Mouse (Mus musculus) cerebellum, adult 11-12 months (tissue): ENCODE data around the gene Olfr645.

Source experiments
- DNase-seq: peaks from one replicate; pipeline ENCODE4 v3.0.0; 2022

Gene Olfr645

DNA sequence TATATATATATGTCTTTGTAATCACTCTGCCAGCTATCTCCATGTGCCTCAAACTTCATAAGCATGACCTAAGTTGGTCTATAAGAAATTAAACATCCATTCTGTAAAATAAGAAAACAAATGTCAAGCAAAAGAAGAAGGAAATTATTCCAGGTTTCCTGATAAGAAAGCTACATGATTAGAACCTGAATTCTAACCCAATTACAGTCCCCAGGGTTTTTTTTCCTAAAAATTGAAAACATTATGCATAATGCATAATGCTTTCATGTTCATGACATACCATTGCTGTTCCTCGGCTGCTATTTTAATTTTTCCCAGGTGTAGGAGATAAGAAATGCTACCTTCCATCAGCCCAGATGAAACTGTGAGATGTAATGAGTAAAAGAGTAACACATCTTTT is at the start of gene Olfr645:
Gene Olfr645 (minus strand): TSS at position 101 of the 400 bp plus-strand sequence.
- no peak for DNase-seq

DNA sequence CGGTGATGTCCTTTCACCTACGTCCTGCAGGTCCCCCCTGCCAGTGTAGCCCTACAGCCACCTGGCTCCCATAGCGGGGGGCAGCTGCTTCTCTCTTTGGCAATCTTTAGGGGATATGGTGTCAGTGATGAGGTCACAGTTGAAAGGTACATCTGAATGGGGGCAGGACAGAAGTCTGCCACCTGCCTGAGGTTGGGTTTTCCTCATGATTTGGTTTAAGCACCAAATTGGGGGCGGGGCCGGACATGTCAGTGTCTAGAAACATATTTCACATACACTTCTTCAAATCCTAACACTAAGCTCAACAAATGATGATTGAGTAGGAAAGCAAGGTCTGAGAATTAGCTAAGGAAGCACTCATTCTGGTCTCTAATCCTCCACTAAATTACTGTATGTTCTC is 44.5 kb upstream of the Olfr645 start, which contains the start of gene Ubqln5:
Gene Ubqln5 (minus strand): TSS at position 101 of the 400 bp plus-strand sequence.
- DNase-seq, result no peak

DNA sequence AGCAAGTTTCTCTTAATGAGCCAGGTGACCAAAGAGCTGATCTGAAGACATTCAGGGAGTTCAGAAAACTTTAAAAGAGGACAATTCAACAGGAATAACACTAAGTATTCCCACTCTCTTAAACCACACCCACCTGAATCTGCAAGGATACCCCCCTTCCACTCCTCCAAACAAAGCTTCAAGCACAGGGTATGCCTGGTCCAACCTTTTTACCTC is 19.4 kb upstream of the Olfr645 start, which contains the start of gene Olfr646:
Gene Olfr646 (plus strand): TSS at position 117 of the 216 bp plus-strand sequence.
- no peak for DNase-seq

DNA sequence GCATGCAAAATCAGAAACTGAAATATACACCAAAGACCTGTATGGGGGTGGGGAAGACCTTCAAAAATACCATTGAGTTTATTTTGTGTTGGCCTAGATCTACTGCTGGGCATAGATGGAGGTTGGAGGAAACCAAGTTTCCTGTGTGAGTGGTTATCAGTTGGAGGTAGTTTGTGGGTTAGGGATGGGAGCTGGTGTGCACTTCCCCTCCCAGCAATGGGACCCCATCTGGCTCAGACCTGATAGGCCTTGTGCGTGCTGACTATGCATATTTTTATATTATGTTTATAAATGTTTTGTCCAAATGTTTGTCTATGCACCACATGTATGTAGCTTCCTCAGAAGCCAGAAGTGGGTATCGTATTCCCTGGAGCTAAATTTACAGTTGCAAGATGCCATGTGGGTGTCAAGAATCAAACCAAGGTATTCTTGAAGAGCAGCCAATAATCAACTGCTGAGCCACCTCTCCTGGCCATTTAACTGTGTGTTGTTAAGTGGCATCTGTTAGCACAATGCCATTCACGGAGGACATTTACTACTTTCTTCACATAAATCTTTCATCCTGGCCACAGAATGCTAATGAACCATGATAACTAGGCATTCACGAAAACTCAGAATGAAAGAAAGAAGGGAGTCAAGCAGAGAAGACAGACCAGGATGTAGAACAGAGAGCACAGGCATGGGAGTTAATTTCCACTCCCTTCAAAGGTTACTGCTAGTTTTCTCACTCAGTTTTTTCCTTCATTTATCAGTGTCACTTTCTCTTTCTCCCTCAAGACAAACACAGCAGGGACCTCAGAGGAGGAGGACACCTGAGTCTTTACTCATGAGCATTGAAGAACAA is 18.9 kb upstream of the Olfr645 start:
- no peak for DNase-seq

DNA sequence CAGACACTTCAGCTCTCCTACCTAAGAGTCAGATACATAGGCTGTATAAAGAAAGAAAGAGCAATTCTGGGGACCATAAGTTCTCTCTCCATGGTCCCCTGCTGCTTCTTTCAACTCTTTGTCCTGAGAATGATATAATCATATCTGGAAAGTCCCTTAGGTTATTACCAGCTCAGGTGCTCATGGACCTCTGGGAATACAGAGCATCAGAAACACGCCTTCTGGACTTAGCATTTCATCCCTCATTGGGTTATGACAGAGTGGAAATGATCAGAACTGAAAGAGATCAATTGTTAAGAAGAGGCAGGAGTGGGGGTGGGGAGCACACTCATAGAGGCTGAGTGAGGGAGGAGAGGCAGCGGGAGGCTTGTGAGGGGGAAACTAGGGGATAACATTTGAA is 13.5 kb downstream of the Olfr645 start, which contains the start of gene Olfr644:
Gene Olfr644 (minus strand): TSS at position 101 of the 400 bp plus-strand sequence.
- DNase-seq, result no peak

DNA sequence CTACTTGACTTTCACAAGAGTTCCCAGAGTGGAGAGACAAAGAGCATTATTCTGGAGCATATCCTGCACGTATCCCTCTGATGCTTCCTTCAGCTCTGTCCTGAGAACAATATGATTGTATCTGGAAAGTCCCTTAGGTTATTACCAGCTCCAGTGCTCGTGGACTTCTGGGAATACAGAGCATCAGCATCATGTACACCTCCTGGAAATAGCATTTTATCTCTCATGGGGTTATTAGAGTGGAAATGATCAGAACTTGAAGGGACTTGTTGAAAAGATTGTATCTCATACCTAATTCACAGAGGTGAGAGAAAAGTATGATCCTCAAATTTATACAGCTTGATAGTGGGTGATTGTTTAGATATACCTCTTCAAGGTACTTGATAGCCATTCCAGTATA is 23.9 kb downstream of the Olfr645 start, which contains the start of gene 4930516K23Rik:
Gene 4930516K23Rik (minus strand): TSS at position 101 of the 400 bp plus-strand sequence.
- no peak for DNase-seq

DNA sequence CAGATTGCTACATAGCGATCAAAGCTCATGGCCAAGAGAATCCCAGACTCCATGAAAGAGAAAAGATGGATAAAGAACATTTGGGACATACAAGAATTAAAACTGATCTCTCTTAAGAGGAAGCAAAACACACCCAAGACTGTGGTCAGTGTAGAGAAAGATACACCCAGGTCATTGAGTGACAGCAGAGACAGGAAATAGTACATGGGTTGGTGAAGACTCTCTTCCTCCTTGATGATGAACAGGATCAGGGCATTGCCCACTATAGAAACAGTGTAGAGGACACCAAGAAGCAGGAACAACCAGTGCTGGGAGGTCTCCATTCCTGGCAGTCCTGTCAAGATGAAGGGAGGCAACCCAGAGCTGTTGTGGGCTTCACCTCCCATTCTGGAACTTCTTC is 26.1 kb downstream of the Olfr645 start:
- no peak for DNase-seq

DNA sequence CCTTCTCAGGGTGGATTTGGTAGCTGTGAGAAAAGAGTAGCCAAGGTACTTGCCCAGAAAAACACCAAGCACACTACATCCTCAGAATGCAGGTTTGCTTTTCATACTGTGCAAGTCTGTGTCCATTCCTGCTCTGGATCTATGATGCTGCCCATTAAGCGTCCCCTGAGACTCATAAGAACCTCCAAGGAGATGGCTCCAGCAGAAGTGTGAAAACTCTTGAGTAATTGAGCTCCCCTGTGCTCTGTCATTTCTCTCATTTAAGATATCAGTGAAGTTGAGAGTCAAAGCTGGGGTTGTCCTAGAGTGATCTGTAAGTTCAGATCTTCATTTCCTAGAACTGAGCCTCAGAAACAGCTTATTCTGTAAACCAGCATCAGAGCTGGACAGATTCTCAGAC is 32.7 kb downstream of the Olfr645 start, which contains the start of gene Olfr642:
Gene Olfr642 (minus strand): TSS at position 101 of the 400 bp plus-strand sequence.
- DNase-seq, result no peak

DNA sequence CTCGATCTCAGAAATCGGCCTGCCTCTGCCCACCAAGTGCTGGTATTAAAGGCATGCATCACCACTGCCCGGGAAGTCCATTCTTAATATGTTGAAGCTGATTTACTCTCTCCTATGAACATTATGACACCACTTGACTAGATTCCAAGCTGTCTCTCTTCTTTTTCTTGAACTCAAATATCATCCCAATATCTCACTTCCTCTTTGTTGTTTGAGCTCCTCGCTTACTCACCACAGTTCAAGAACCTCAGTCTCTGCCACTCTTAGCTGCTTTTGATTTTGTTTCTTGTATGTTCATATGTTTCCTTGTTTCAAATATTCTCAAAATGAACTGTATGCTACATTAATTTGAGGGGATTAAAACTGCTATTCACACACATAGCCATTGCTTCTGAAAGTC is 34.5 kb downstream of the Olfr645 start:
- no peak for DNase-seq

DNA sequence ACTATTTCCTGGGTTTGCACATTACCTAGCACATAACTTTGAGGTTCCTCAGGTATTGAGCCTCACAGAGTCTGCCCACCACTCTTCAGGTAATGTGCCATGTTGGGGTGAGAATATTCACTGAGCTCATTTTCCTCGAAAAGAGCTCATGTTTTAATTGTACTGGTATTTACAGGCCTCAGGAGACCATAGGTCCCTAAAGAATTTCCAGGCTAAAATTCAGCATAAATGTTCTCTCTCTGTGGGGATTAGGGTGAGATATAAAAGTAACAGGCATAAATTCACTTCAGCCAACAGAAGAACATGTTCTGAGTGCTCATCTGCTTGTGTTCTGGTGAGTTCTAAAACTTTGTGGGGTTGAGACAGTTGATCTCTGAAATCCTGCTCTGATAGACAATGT is 50.1 kb downstream of the Olfr645 start, which contains the start of gene Olfr641:
Gene Olfr641 (plus strand): TSS at position 301 of the 400 bp plus-strand sequence.
- no peak for DNase-seq
